9 mouse cellular contexts compared by ENCODE assay signal in the genomic region with DNA sequence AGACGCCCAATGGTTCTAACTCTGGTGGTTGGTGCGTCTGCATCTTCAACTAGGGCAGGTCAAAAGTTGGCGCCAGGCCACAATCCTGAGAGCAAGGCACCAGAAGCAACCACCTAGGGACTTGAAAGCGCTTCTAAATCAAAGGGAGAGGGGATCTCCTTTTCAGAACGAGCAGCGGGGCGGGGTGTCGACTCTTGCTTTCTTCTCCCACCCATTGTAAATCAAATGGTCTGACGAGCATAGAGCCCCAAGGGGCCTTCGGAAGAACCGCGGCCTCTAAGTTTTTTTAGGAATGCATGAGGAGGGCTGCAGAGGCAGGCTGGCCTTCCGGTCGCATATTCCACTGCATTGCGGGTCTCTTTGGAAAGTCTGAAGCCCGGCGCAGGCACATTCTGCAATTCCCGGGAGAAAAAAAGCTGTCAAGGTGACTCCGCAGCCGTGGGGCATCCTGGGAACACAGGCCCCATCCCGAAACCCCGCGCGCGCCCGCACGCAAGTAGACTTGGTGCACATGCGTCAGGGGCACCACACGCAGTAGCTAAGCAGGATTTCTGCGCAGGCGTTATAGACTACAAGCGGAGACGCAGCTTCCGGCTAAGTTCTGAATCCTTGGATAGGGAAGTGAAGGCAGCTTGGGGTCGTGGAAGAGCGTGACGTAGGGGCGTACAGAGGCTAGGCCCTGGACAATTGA. TPM values are rescaled to one million over a fixed set of nuclear protein-coding genes. Genes with fewer than 3 reads are reported as not detected.
DNase-seq lines count a peak whose midpoint lies in the region; ATAC-seq and TF ChIP-seq lines count a peak whose summit lies in the region.
"Had no signal": no experiment of that assay in that cellular context is flagged by ENCODE, and none has a peak within 500 bp of the region (broad histone marks: within the 10 kb centered on the region; RNA-seq: fewer than 3 reads in every experiment).

No protein-coding gene starts in this region.

- peak overlapping the region; percentile 96 for H3K4me2 ChIP-seq in CH12.LX (ENCODE audit: insufficient read depth, low read depth, poor library complexity, severe bottlenecking)
- peak overlapping the region; percentile 92 for H3K4me2 ChIP-seq in forebrain, embryonic 16.5 days (ENCODE audit: low read length)
- peak overlapping the region; percentile 66 for H3K4me2 ChIP-seq in liver, embryonic 16.5 days (ENCODE audit: low read depth, low read length)
- peak overlapping the region; percentile 91 for H3K4me2 ChIP-seq in neural tube, embryonic 14.5 days (ENCODE audit: low read depth, low read length)

- H3K9me3 ChIP-seq in CH12.LX (replicated peaks; ENCODE audit: low read length) = no peaks in the 10 kb centered on the region
- H3K9me3 ChIP-seq in forebrain, embryonic 16.5 days (ENCODE audit: control insufficient read depth, low read length) = no peaks in the 10 kb centered on the region
- no peaks in the 10 kb centered on the region for H3K9me3 ChIP-seq in liver, embryonic 16.5 days (replicated peaks; ENCODE audit: control insufficient read depth, low read length)
- H3K9me3 ChIP-seq in neural tube, embryonic 14.5 days (ENCODE audit: control insufficient read depth, low read length) = no peaks in the 10 kb centered on the region

- WGBS in forebrain, embryonic 16.5 days = under 1% methylated on average over 38 of the region's 38 CpGs
- 2% methylated on average over 38 of the region's 38 CpGs for WGBS in liver, embryonic 16.5 days (ENCODE audit: insufficient replicate concordance)
- WGBS in neural tube, embryonic 14.5 days = under 1% methylated on average over 38 of the region's 38 CpGs

- no peaks in the 10 kb centered on the region for H3K36me3 ChIP-seq in CH12.LX (replicated peaks in 1 of 2; ENCODE audit: control insufficient read depth in 1 of 2, insufficient read depth in 1 of 2, low read length in 1 of 2)
- no peaks in the 10 kb centered on the region for H3K36me3 ChIP-seq in forebrain, embryonic 16.5 days (ENCODE audit: control insufficient read depth, insufficient read depth)
- no peaks in the 10 kb centered on the region for H3K36me3 ChIP-seq in liver, embryonic 16.5 days (ENCODE audit: control insufficient read depth, insufficient read depth)
- no peaks in the 10 kb centered on the region for H3K36me3 ChIP-seq in neural tube, embryonic 14.5 days (ENCODE audit: control insufficient read depth, insufficient read depth, low read length)

- no peak for TF ChIP-seq RAD21 in CH12.LX (IDR thresholded peaks at IDR 0.05; ENCODE audit: low read depth, low read length)

- H3K4me3 ChIP-seq in CH12.LX (replicated peaks in 1 of 3; ENCODE audit: low read depth in 2 of 3, low read length in 2 of 3, poor library complexity in 1 of 3) = peak overlapping the region; percentile 47 to 64 (median 58)
- peak overlapping the region; percentile 57 for H3K4me3 ChIP-seq in forebrain, embryonic 16.5 days (replicated peaks; ENCODE audit: low read length)
- H3K4me3 ChIP-seq in liver, embryonic 16.5 days (ENCODE audit: low read depth, low read length) = peak overlapping the region; percentile 53
- H3K4me3 ChIP-seq in neural tube, embryonic 14.5 days (ENCODE audit: low read depth, low read length) = peak overlapping the region; percentile 47

- peak; percentile 99 for ATAC-seq in forebrain, embryonic 16.5 days
- ATAC-seq in liver, embryonic 16.5 days (ENCODE audit: low read depth) = peak; percentile 74
- ATAC-seq in neural tube, embryonic 14.5 days (ENCODE audit: low read depth) = peak; percentile 97

- peaks cover 3 to 12% of the 10 kb centered on the region in 2 experiments; a peak in 2 of 4 replicates for H3K4me1 ChIP-seq in CH12.LX (ENCODE audit: control insufficient read depth in 1 of 2, insufficient read depth in 2 of 2)
- peaks cover 14% of the 10 kb centered on the region for H3K4me1 ChIP-seq in forebrain, embryonic 16.5 days (replicated peaks; ENCODE audit: control insufficient read depth, insufficient read depth, low read length)
- H3K4me1 ChIP-seq in liver, embryonic 16.5 days (ENCODE audit: control insufficient read depth, low read depth, low read length) = peaks cover 4% of the 10 kb centered on the region
- peaks cover 10% of the 10 kb centered on the region; the same call in 1 of the 2 replicates for H3K4me1 ChIP-seq in neural tube, embryonic 14.5 days (ENCODE audit: control insufficient read depth, insufficient read depth, low read length)

- H3K27me3 ChIP-seq in CH12.LX (replicated peaks) = peaks cover 5% of the 10 kb centered on the region
- peaks cover 2% of the 10 kb centered on the region; the same call in 1 of the 2 replicates for H3K27me3 ChIP-seq in forebrain, embryonic 16.5 days (replicated peaks; ENCODE audit: control insufficient read depth, insufficient read depth, low read length)
- no peaks in the 10 kb centered on the region for H3K27me3 ChIP-seq in liver, embryonic 16.5 days (ENCODE audit: control insufficient read depth, insufficient read depth, low read depth, low read length)
- no peaks in the 10 kb centered on the region for H3K27me3 ChIP-seq in neural tube, embryonic 14.5 days (ENCODE audit: control insufficient read depth, insufficient read depth, low read length)

- intact Hi-C loops in heart, postnatal 25 days (cut with DNase I) = loop anchor here (5.0 to 10.0 kb wide), 3 partner anchors 34 to 169 kb away; partner anchors contain the start of genes Fkbp1a, Nsfl1c and Psmf1

- dilution Hi-C loops in CH12.LX (cut with MboI; ENCODE audit: extremely low pct_ligation_motif_present, extremely low pct_unique_long_range_greater_than_20kb, low sequenced_read_pairs) = no loop called here

- peak; percentile 86 for DNase-seq in CH12.LX (ENCODE audit: extremely low read depth)
- peak; percentile 89 for DNase-seq in cerebellum, adult 11 months
- DNase-seq in heart, postnatal 25 days (ENCODE audit: low spot score) = peak; percentile 73
- peak; percentile 89 for DNase-seq in layer of hippocampus, adult 11-12 months (ENCODE audit: low spot score)
- peak; percentile 85 for DNase-seq in testis, postnatal 14 days (ENCODE audit: low spot score)

- no peak for TF ChIP-seq CTCF in CH12.LX (conservative IDR thresholded peaks at IDR 0.05 in 1 of 2, IDR thresholded peaks at IDR 0.05 in 1 of 2; ENCODE audit: low read depth in 2 of 2, low read length in 2 of 2)

- no peaks in the 10 kb centered on the region for H3K79me2 ChIP-seq in CH12.LX (replicated peaks; ENCODE audit: control insufficient read depth, extremely low read depth, insufficient read depth, poor library complexity, severe bottlenecking)

- TF ChIP-seq POLR2A in CH12.LX (IDR thresholded peaks at IDR 0.05; ENCODE audit: low read depth, low read length) = peak; percentile 74

- TF ChIP-seq EP300 in CH12.LX (IDR thresholded peaks at IDR 0.05; ENCODE audit: low read length) = no peak

- peak overlapping the region; percentile 33; the same call in 1 of the 2 replicates for H3K27ac ChIP-seq in CH12.LX (ENCODE audit: insufficient read depth, low read depth)
- peak overlapping the region; percentile 86 for H3K27ac ChIP-seq in forebrain, embryonic 16.5 days (ENCODE audit: low read length)
- no peak overlapping the region for H3K27ac ChIP-seq in liver, embryonic 16.5 days (ENCODE audit: low read length)
- peak overlapping the region; percentile 92 for H3K27ac ChIP-seq in neural tube, embryonic 14.5 days (ENCODE audit: low read depth, low read length)

- peak overlapping the region; percentile 81 for H3K9ac ChIP-seq in CH12.LX (ENCODE audit: insufficient read depth, low read depth)
- peak overlapping the region; percentile 68 for H3K9ac ChIP-seq in forebrain, embryonic 16.5 days (replicated peaks; ENCODE audit: low read depth, low read length)
- peak overlapping the region; percentile 50; the same call in 1 of the 2 replicates for H3K9ac ChIP-seq in liver, embryonic 16.5 days (ENCODE audit: low read depth, low read length)
- H3K9ac ChIP-seq in neural tube, embryonic 14.5 days (replicated peaks; ENCODE audit: low read depth, low read length) = peak overlapping the region; percentile 54

- in situ Hi-C loops in CH12.LX (cut with MboI; ENCODE audit: low pct_ligation_motif_present, low pct_unique_long_range_greater_than_20kb, low sequenced_read_pairs) = loop anchor here (25.0 kb wide), 1 partner anchor 286 kb away; no protein-coding TSS in a partner anchor

TF ChIP-seq in CH12.LX, 34 proteins besides CTCF, POLR2A, EP300 and RAD21 (continues in another document):
- peak; percentile 93 for TF ChIP-seq NRF1 (IDR thresholded peaks at IDR 0.05; ENCODE audit: low read depth, low read length)
- TF ChIP-seq BHLHE40 (IDR thresholded peaks at IDR 0.05; ENCODE audit: low read depth, low read length) = peak; percentile 64
- TF ChIP-seq ZKSCAN1 (IDR thresholded peaks at IDR 0.05; ENCODE audit: borderline replicate concordance, low read depth, low read length) = no peak
- TF ChIP-seq SIN3A (IDR thresholded peaks at IDR 0.05; ENCODE audit: low read length) = no peak; the same call in 1 of the 2 replicates
- TF ChIP-seq NELFE (IDR thresholded peaks at IDR 0.05; ENCODE audit: low read depth, low read length) = peak; percentile 75; the same call in 1 of the 2 replicates
- 0 out of 2 replicates have a peak, but pooled peaks have one; percentile 27 for TF ChIP-seq IRF4 (IDR thresholded peaks at IDR 0.05; ENCODE audit: low read depth, low read length)
- TF ChIP-seq GABPA (IDR thresholded peaks at IDR 0.05; ENCODE audit: insufficient replicate concordance, low read depth, low read length) = no peak

RNA-seq across cellular contexts. Expression of gene Sdcbp2, which starts 3.4 kb away (rescaled TPM):
- total RNA-seq in CH12.LX (2012; rRNA removed) = 1.4 and 2.3 TPM in 2 replicates
- total RNA-seq in CH12.LX (2014; rRNA removed) = 1.4 and 2.4 TPM in 2 replicates
- polyA plus RNA-seq in CH12.LX (2012; ENCODE audit: insufficient read length, low read depth) = 0.93 and 1.1 TPM in 2 replicates
- 0.89 and 1.0 TPM in 2 replicates for polyA plus RNA-seq in forebrain, embryonic 16.5 days (2015; fragmentation: Nextera tagmentation; extraction: Ambion mirVana)
- 1 to 10 TPM; 1.0 to 2.3 TPM for total RNA-seq in heart, postnatal 25 days (2021)
- polyA plus RNA-seq in liver, embryonic 16.5 days (2015; fragmentation: Nextera tagmentation; extraction: Ambion mirVana) = 0.06 and 0.24 TPM in 2 replicates
- polyA plus RNA-seq in neural tube, embryonic 14.5 days (2014; fragmentation: Nextera tagmentation; extraction: Ambion mirVana) = 0.72 and 1.1 TPM in 2 replicates
- total RNA-seq: MEL had no signal

RNA-seq across cellular contexts. Expression of gene Fkbp1a, which starts 33.6 kb away (rescaled TPM):
- total RNA-seq in CH12.LX (2012; rRNA removed) (48.3 and 64.5 TPM in 2 replicates), CH12.LX (2014; rRNA removed) (71.1 and 76.5 TPM in 2 replicates)
- 369 and 388 TPM in 2 replicates for polyA plus RNA-seq in CH12.LX (2012; ENCODE audit: insufficient read length, low read depth)
- polyA plus RNA-seq in forebrain, embryonic 16.5 days (2015; fragmentation: Nextera tagmentation; extraction: Ambion mirVana) = 610 and 624 TPM in 2 replicates
- 100 to 1,000 TPM; 240 to 249 TPM for total RNA-seq in heart, postnatal 25 days (2021)
- polyA plus RNA-seq in liver, embryonic 16.5 days (2015; fragmentation: Nextera tagmentation; extraction: Ambion mirVana) = 112 and 114 TPM in 2 replicates
- 618 and 641 TPM in 2 replicates for polyA plus RNA-seq in neural tube, embryonic 14.5 days (2014; fragmentation: Nextera tagmentation; extraction: Ambion mirVana)

RNA-seq across cellular contexts. Expression of gene Snph, which starts 56.5 kb away (rescaled TPM):
- total RNA-seq in CH12.LX (2012; rRNA removed) = not detected in 2 replicates
- total RNA-seq in CH12.LX (2014; rRNA removed) = not detected in 2 replicates
- not detected in 2 replicates for polyA plus RNA-seq in CH12.LX (2012; ENCODE audit: insufficient read length, low read depth)
- polyA plus RNA-seq in forebrain, embryonic 16.5 days (2015; fragmentation: Nextera tagmentation; extraction: Ambion mirVana) = 9.2 and 14.8 TPM in 2 replicates
- total RNA-seq in heart, postnatal 25 days (2021) = 1 to 10 TPM; 5.3 TPM
- 0.04 and 0.08 TPM in 2 replicates for polyA plus RNA-seq in liver, embryonic 16.5 days (2015; fragmentation: Nextera tagmentation; extraction: Ambion mirVana)
- polyA plus RNA-seq in neural tube, embryonic 14.5 days (2014; fragmentation: Nextera tagmentation; extraction: Ambion mirVana) = 29.7 and 33.1 TPM in 2 replicates
- total RNA-seq: MEL had no signal
